Mouse (Mus musculus) lung, embryonic 16.5 days (tissue): ENCODE data around the gene Gigyf1. TPM values are rescaled to one million over a fixed set of nuclear protein-coding genes. Genes with fewer than 3 reads are reported as not detected.

Experiments used
- ATAC-seq: fragments of 200-750 bp; cut with Nextera tagmentation; 2 replicates; pipeline ENCODE4 v1.8.0; 2017; ENCODE audit warnings: low read depth, mild to moderate bottlenecking, moderate library complexity
- H3K27ac ChIP-seq: fragments of 300-500 bp; sonication (generic); 2 replicates; pipeline ENCODE4 v1.5.1; 2014; ENCODE audit warnings: mild to moderate bottlenecking, control low read depth, low read length
- H3K27me3 ChIP-seq: fragments of 300-500 bp; sonication (generic); 2 replicates; pipeline ENCODE4 v1.6.1; 2014; ENCODE audit warnings: low read depth, low read length, mixed read lengths; ENCODE audit not compliant: control insufficient read depth, insufficient read depth
- H3K36me3 ChIP-seq: fragments of 300-500 bp; sonication (generic); 2 replicates; pipeline ENCODE4 v1.6.1; 2014; ENCODE audit warnings: low read length; ENCODE audit not compliant: control insufficient read depth, insufficient read depth
- H3K4me1 ChIP-seq: fragments of 300-500 bp; sonication (generic); replicated peaks from 2 replicates; pipeline ENCODE4 v1.6.1; 2014; ENCODE audit warnings: low read length, mixed read lengths; ENCODE audit not compliant: control insufficient read depth, insufficient read depth
- H3K4me2 ChIP-seq: fragments of 300-500 bp; sonication (generic); 2 replicates; pipeline ENCODE4 v1.6.1; 2014; ENCODE audit warnings: low read depth, low read length, control low read depth
- H3K4me3 ChIP-seq: fragments of 300-500 bp; sonication (generic); 2 replicates; pipeline ENCODE4 v1.5.1; 2014; ENCODE audit warnings: mild to moderate bottlenecking, low read length, control low read depth
- H3K9ac ChIP-seq: fragments of 300-500 bp; sonication (generic); 2 replicates; pipeline ENCODE4 v1.6.1; 2014; ENCODE audit warnings: low read length, control low read depth
- H3K9me3 ChIP-seq: fragments of 300-500 bp; sonication (generic); 2 replicates; pipeline ENCODE4 v1.6.1; 2016; ENCODE audit warnings: low read length; ENCODE audit not compliant: control insufficient read depth
- WGBS: fragments of 180-500 bp; shearing (Covaris S2); extraction: QIAGEN DNeasy Blood & Tissue Kit; methylation state at CpG from one replicate; pipeline ENCODE4 v1.1.7; 2014; 5-methylcytosine and 5-hydroxymethylcytosine counted together
- polyA plus RNA-seq: library from polyadenylated mRNA; unstranded; fragments of >200 nt; fragmentation: Nextera tagmentation; extraction: Ambion mirVana; gene quantifications from 2 replicates; pipeline ENCODE4 v1.2.1, GENCODE M21; 2015

Gigyf1 gene
- polyA plus RNA-seq, 1 experiment from 2014 or later = 10.7 TPM

DNA sequence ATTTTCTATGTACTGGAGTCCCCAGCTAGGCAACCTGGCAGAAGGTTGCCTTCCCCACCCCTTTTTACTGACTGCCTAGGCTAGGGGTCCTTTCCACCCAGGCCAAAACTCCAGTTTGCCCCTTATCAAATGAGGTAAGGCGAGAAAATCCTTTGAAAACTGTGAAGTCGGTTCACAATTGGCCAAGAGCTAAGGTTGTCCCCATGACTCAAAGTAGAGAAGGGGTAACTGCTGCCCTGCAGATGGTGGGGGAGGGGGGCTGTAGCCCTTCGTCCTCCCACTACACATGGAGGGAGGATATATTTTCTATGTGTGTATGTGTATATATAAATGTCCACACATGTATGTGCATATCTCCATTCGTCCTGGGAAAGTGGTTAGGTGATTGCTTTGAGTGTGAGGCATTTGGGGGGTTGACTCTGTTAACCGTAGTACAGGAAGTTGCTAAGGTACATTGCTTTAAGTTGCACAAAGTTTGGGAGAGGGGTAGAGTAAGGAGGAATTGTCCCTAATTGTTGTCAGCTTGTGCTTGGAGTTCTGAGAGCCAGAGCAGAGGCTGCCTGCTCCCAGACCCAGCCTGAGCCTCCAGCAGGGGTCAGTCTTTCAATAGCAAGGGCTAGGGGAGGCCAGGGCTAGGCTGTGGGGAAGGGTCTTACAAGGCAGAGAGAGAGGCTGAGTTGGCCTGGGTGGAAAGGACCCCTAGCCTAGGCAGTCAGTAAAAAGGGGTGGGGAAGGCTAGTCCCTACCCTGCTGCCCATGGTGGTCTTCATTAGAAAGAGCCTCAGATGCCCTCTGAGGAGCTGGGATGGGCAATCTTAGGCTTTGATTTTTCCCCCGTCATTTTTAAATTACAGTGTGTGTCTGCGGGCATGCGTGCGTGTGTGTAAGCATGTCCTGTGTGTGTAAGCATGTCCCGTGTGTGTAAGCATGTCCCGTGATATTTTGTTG, 5.2 kb upstream of the Gigyf1 start:
- H3K36me3 ChIP-seq = no peaks in the 10 kb centered on the region
- no peaks in the 10 kb centered on the region for H3K9me3 ChIP-seq
- no peak overlapping the region for H3K4me3 ChIP-seq
- no peak overlapping the region for H3K27ac ChIP-seq
- no peak overlapping the region for H3K4me2 ChIP-seq
- peaks cover 24% of the 10 kb centered on the region for H3K4me1 ChIP-seq
- H3K27me3 ChIP-seq = no peaks in the 10 kb centered on the region
- WGBS = 74% methylated on average over 11 of the region's 11 CpGs
- no peak overlapping the region for H3K9ac ChIP-seq
- ATAC-seq = no peak

DNA sequence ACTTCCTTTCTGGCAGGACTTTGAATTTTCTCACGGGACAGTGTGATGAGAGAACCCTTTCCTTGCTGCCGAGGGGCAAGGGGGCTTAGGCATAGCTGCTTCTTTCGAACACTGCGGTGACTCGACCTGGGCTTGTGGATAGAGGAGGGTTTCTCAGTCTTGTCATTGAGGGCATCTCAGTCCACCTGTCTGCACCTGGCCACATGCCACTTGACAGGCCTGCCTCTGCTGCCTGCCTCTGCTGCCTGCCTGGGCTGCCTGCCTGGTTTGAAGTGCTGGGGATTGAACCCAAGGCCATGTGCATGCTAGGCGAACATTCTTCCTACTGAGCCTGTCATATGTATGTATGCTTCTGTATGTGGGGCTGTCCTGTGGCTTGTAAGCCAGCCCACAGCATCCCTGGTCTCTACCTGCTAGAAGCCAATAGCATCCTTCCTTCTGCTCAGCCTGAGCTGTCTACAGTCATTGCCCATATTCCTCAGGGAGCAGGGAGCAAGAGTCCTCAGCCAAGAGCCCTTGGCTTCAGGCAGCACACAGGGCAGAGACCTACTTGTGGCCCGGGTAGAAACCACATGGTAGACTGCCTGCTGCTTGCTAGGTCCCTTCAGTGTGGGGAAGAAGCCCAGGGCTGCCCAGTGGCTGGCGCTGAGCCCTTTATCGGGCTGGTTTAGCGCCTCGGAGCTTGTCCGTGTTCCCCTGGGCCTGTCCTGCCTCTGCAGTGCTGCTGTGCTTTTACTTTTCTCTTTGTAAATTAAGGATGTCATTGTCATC, 4.2 kb upstream of the Gigyf1 start:
- Histone ChIP-seq H3K4me1 (peaks cover 24% of the 10 kb centered on the region), H3K27me3 (no peaks in the 10 kb centered on the region), H3K27ac (no peak overlapping the region), H3K9ac (no peak overlapping the region), H3K9me3 (no peaks in the 10 kb centered on the region), H3K36me3 (peaks cover 7% of the 10 kb centered on the region; the same call in 1 of the 2 replicates), H3K4me2 (no peak overlapping the region), H3K4me3 (no peak overlapping the region)
- no peak for ATAC-seq
- WGBS = 81% methylated on average over 12 of the region's 12 CpGs

DNA sequence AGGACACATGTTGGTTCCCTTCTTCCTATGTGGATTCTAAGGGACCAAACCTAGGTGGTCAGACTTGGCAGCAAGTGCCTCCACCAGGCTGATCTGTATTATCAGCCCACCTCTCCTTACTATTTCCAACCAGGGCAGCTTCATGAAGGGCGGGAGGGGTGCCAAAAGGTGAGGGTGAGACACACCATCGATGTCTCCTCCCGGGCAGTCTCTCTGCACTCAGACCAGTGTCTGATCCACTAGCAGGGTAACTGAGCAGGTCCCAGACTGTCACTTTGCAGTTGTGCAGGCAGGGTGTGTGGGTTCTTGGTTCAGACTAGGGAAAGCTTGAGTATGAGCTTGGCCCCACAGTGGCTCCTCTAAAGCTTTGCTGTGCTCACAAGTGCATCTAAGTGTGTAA, 3.5 kb upstream of the Gigyf1 start:
- no peak overlapping the region for H3K27ac ChIP-seq
- H3K4me3 ChIP-seq = no peak overlapping the region
- H3K9ac ChIP-seq = no peak overlapping the region
- H3K4me1 ChIP-seq = peaks cover 20% of the 10 kb centered on the region
- H3K36me3 ChIP-seq = peaks cover 12% of the 10 kb centered on the region; the same call in 1 of the 2 replicates
- no peak for ATAC-seq
- H3K4me2 ChIP-seq = no peak overlapping the region
- no peaks in the 10 kb centered on the region for H3K27me3 ChIP-seq
- 82% methylated on average over 3 of the region's 3 CpGs for WGBS
- H3K9me3 ChIP-seq = no peaks in the 10 kb centered on the region

DNA sequence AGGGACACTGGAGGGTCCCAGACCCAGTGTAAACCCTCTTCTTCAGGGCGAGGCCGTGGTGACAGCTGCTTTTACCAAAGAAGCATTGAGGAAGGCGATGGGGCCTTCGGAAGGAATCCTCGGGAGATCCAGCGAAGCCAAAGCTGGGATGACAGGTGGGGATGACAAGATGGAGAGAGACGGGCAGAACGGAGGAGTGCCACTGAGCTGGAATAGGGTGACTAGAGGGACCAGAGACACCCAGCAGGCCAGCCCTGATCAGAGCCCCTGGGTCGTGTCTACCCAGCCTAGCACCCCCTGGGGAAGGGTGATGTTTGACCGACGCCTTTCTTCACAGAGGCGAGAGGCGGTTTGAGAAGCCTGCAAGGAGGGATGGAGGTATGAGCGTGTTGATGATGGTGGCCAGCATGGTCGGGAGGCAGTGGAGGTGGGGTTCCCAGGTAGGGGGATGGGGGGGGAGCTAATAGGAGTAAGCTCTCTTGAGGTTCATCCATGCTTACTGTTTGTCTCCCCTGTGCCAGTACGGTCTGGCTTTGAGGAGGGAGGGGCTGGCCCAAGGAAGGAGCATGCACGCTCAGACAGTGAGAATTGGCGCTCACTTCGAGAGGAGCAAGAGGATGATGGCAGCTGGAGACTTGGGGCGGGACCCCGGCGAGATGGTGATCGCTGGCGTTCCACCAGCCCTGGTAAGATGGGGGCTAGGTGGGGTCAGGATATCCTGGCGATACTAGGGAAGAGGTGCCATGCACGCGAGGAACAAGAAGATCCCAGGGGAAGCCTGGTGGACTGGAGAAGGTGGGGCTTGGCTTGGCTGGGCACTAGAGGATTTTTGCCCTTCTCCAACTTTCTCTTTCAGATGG, 1.6 kb downstream of the Gigyf1 start:
- H3K36me3 ChIP-seq = peaks cover 63% of the 10 kb centered on the region
- H3K4me3 ChIP-seq = no peak overlapping the region
- no peaks in the 10 kb centered on the region for H3K27me3 ChIP-seq
- ATAC-seq = no peak
- H3K27ac ChIP-seq = no peak overlapping the region
- WGBS = 86% methylated on average over 27 of the region's 27 CpGs
- no peak overlapping the region for H3K9ac ChIP-seq
- H3K9me3 ChIP-seq = no peaks in the 10 kb centered on the region
- H3K4me1 ChIP-seq = no peaks in the 10 kb centered on the region
- H3K4me2 ChIP-seq = no peak overlapping the region

GRCm38 (mm10) chr5:137521861-137522260, 3.5 kb downstream of the Gigyf1 start:
- Histone ChIP-seq H3K36me3 (peaks cover 76% of the 10 kb centered on the region), H3K9me3 (no peaks in the 10 kb centered on the region), H3K4me2 (no peak overlapping the region), H3K27ac (no peak overlapping the region), H3K4me1 (peaks cover 4% of the 10 kb centered on the region; the same call in 1 of the 2 replicates), H3K9ac (no peak overlapping the region), H3K4me3 (no peak overlapping the region), H3K27me3 (no peaks in the 10 kb centered on the region)
- 64% methylated on average over 9 of the region's 9 CpGs for WGBS
- no peak for ATAC-seq

DNA sequence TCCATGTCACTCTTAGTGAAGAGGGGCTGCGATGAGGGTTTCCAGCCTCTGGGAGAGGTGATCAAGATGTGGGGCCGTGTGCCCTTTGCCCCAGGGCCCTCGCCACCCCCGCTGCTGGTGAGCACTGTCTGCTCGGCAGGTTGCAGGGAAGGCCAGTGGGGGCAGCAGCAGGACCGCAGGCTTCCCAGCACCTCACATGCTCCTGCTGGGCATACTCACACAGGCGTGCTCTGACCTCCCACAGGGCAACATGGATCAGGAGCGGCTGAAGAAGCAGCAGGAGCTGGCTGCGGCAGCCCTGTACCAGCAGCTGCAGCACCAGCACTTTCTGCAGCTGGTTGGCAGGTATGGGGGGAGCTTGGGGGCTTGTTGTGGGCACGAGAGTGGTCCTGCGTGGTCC, 4.4 kb downstream of the Gigyf1 start:
- Histone ChIP-seq H3K4me2 (no peak overlapping the region), H3K9ac (no peak overlapping the region), H3K27ac (no peak overlapping the region), H3K9me3 (no peaks in the 10 kb centered on the region), H3K36me3 (peaks cover 81% of the 10 kb centered on the region), H3K27me3 (no peaks in the 10 kb centered on the region), H3K4me3 (no peak overlapping the region), H3K4me1 (peaks cover 4% of the 10 kb centered on the region; the same call in 1 of the 2 replicates)
- WGBS = 69% methylated on average over 11 of the region's 11 CpGs
- no peak for ATAC-seq

- no peak for ATAC-seq
- no peaks in the 10 kb centered on the region for H3K27me3 ChIP-seq
- peaks cover 4% of the 10 kb centered on the region; the same call in 1 of the 2 replicates for H3K4me1 ChIP-seq
- no peak overlapping the region for H3K27ac ChIP-seq
- H3K4me2 ChIP-seq = no peak overlapping the region
- H3K4me3 ChIP-seq = no peak overlapping the region
- 78% methylated on average over 25 of the region's 25 CpGs for WGBS
- peaks cover 89% of the 10 kb centered on the region for H3K36me3 ChIP-seq
- H3K9me3 ChIP-seq = no peaks in the 10 kb centered on the region
- H3K9ac ChIP-seq = no peak overlapping the region
These were observed 5.3 kb downstream of the Gigyf1 start for GRCm38 (mm10) chr5:137523396-137524250.

GRCm38 (mm10) chr5:137524251-137524515, 5.8 kb downstream of the Gigyf1 start:
- no peak overlapping the region for H3K27ac ChIP-seq
- H3K27me3 ChIP-seq = no peaks in the 10 kb centered on the region
- H3K4me2 ChIP-seq = no peak overlapping the region
- peaks cover 89% of the 10 kb centered on the region for H3K36me3 ChIP-seq
- WGBS = 82% methylated on average over 8 of the region's 8 CpGs
- no peak for ATAC-seq
- H3K9ac ChIP-seq = no peak overlapping the region
- no peaks in the 10 kb centered on the region for H3K9me3 ChIP-seq
- H3K4me3 ChIP-seq = no peak overlapping the region
- H3K4me1 ChIP-seq = peaks cover 4% of the 10 kb centered on the region; the same call in 1 of the 2 replicates
